Mouse (Mus musculus) thymus, adult 18-20 months (tissue): ENCODE data around the gene Clpp.

Experiments
- DNase-seq, 2 experiments: peaks; one replicate each; pipeline ENCODE4 v3.0.0; 2022; ENCODE audit warnings: mixed read lengths in 2 of 2

Gene Clpp

GRCm38 (mm10) chr17:56988441-56988840 lies 1.7 kb upstream of the Clpp start:
- no peak for DNase-seq

- DNase-seq: no peak
These were observed 1.1 kb upstream of the Clpp start for GRCm38 (mm10) chr17:56988921-56989430.

- DNase-seq: peak in 1 of 2 experiments; percentile 31
These were observed 514 bp upstream of the Clpp start for GRCm38 (mm10) chr17:56989467-56990114.

- DNase-seq: no peak
These were observed 861 bp downstream of the Clpp start for GRCm38 (mm10) chr17:56990966-56991365.

GRCm38 (mm10) chr17:56995046-56995445 lies 4.9 kb downstream of the Clpp start:
- DNase-seq: no peak

- DNase-seq: no peak
These were observed 6.4 kb downstream of the Clpp start for GRCm38 (mm10) chr17:56996506-56996905.

GRCm38 (mm10) chr17:56997029-56997667 lies 7.0 kb downstream of the Clpp start, which contains the start of gene Alkbh7:
Alkbh7 (plus strand) TSS chr17:56997339.
- peak; percentile 94 to 97 for DNase-seq

- DNase-seq: no peak
These were observed 9.3 kb downstream of the Clpp start for GRCm38 (mm10) chr17:56999414-56999813.

GRCm38 (mm10) chr17:56999968-57000609 lies 10.0 kb downstream of the Clpp start, which contains the start of gene Pspn:
Pspn (minus strand) TSS chr17:57000018.
- no peak for DNase-seq

- no peak for DNase-seq
These were observed 11.1 kb downstream of the Clpp start for GRCm38 (mm10) chr17:57001228-57001627.

GRCm38 (mm10) chr17:57003994-57004393 lies 13.9 kb downstream of the Clpp start:
- no peak for DNase-seq

GRCm38 (mm10) chr17:57007137-57007905 lies 17.2 kb downstream of the Clpp start:
- DNase-seq: no peak

GRCm38 (mm10) chr17:57010911-57011235 lies 20.8 kb downstream of the Clpp start:
- DNase-seq: no peak

GRCm38 (mm10) chr17:57011236-57012141 lies 21.4 kb downstream of the Clpp start, which contains the start of the genes Gtf2f1 and Gm17949:
Gtf2f1 (minus strand) TSS chr17:57011288.
Gm17949 (plus strand) TSS chr17:57011469.
- peak; percentile 85 to 93 for DNase-seq

GRCm38 (mm10) chr17:57012245-57012795 lies 22.2 kb downstream of the Clpp start:
- DNase-seq: no peak

GRCm38 (mm10) chr17:57019693-57020092 lies 29.6 kb downstream of the Clpp start:
- DNase-seq: no peak

GRCm38 (mm10) chr17:57020960-57021359 lies 30.9 kb downstream of the Clpp start:
- no peak for DNase-seq

- DNase-seq: no peak
These were observed 37.4 kb downstream of the Clpp start for GRCm38 (mm10) chr17:57027471-57027870.

- no peak for DNase-seq
These were observed 39.6 kb downstream of the Clpp start for GRCm38 (mm10) chr17:57029691-57030090.

GRCm38 (mm10) chr17:57030931-57031660 lies 41.0 kb downstream of the Clpp start, which contains the start of gene Khsrp:
Khsrp (minus strand) TSS chr17:57031522.
- peak; percentile 46 to 58 for DNase-seq
